Mouse (Mus musculus): ENCODE data around the gene Tmem171.

Gene Tmem171

GRCm38 (mm10) chr13:98694773-98695314 lies at the start of gene Tmem171:
Tmem171 (minus strand) TSS chr13:98694834.
- TF ChIP-seq POU5F1 (IDR thresholded peaks at IDR 0.05; ENCODE audit: borderline replicate concordance, low read length) (no peak), CTCF (conservative IDR thresholded peaks at IDR 0.05; ENCODE audit: low read length) (no peak), NANOG (IDR thresholded peaks at IDR 0.05; ENCODE audit: borderline replicate concordance, low read length) (no peak)
- H3K36me3 ChIP-seq (ENCODE audit: insufficient read depth, low read length): no peaks in the 10 kb centered on the region
- H3K4me3 ChIP-seq (replicated peaks; ENCODE audit: low read length): peak within 1 kb of the TSS; percentile 79
- H3K4me1 ChIP-seq (replicated peaks; ENCODE audit: low read depth, low read length): peaks cover 9% of the 10 kb centered on the region; the same call in 1 of the 2 replicates
- H3K9me3 ChIP-seq (ENCODE audit: low read length): 0 out of 2 replicates have a peak, but pooled peaks cover 6% of the 10 kb centered on the region
- peaks cover 55% of the 10 kb centered on the region for H3K27me3 ChIP-seq (ENCODE audit: insufficient read depth, low read length)

- H3K4me3 ChIP-seq (replicated peaks; ENCODE audit: low read length): no peak overlapping the region
- peaks cover 43% of the 10 kb centered on the region for H3K36me3 ChIP-seq (ENCODE audit: insufficient read depth, low read length)
- no peaks in the 10 kb centered on the region for H3K4me1 ChIP-seq (replicated peaks; ENCODE audit: low read depth, low read length)
- TF ChIP-seq CTCF (conservative IDR thresholded peaks at IDR 0.05; ENCODE audit: low read length) (no peak), NANOG (IDR thresholded peaks at IDR 0.05; ENCODE audit: borderline replicate concordance, low read length) (no peak), POU5F1 (IDR thresholded peaks at IDR 0.05; ENCODE audit: borderline replicate concordance, low read length) (no peak)
- no peaks in the 10 kb centered on the region for H3K27me3 ChIP-seq (ENCODE audit: insufficient read depth, low read length)
- no peaks in the 10 kb centered on the region for H3K9me3 ChIP-seq (ENCODE audit: low read length)
Observed at GRCm38 (mm10) chr13:98743829-98744228, 49.2 kb upstream of the Tmem171 start.

- Histone ChIP-seq H3K27me3 (ENCODE audit: insufficient read depth, low read length) (no peaks in the 10 kb centered on the region), H3K4me1 (replicated peaks; ENCODE audit: low read depth, low read length) (no peaks in the 10 kb centered on the region), H3K4me3 (replicated peaks; ENCODE audit: low read length) (no peak overlapping the region), H3K9me3 (ENCODE audit: low read length) (no peaks in the 10 kb centered on the region), H3K36me3 (ENCODE audit: insufficient read depth, low read length) (peaks cover 43% of the 10 kb centered on the region)
- no peak for TF ChIP-seq POU5F1 (IDR thresholded peaks at IDR 0.05; ENCODE audit: borderline replicate concordance, low read length)
- TF ChIP-seq NANOG (IDR thresholded peaks at IDR 0.05; ENCODE audit: borderline replicate concordance, low read length): no peak
- TF ChIP-seq CTCF (conservative IDR thresholded peaks at IDR 0.05; ENCODE audit: low read length): no peak
Observed at GRCm38 (mm10) chr13:98743214-98743613, 48.6 kb upstream of the Tmem171 start.

- TF ChIP-seq CTCF (conservative IDR thresholded peaks at IDR 0.05; ENCODE audit: low read length): no peak
- no peak for TF ChIP-seq NANOG (IDR thresholded peaks at IDR 0.05; ENCODE audit: borderline replicate concordance, low read length)
- no peak for TF ChIP-seq POU5F1 (IDR thresholded peaks at IDR 0.05; ENCODE audit: borderline replicate concordance, low read length)
- H3K9me3 ChIP-seq (ENCODE audit: low read length): no peaks in the 10 kb centered on the region
- no peaks in the 10 kb centered on the region for H3K27me3 ChIP-seq (ENCODE audit: insufficient read depth, low read length)
- no peak overlapping the region for H3K4me3 ChIP-seq (replicated peaks; ENCODE audit: low read length)
- no peaks in the 10 kb centered on the region for H3K4me1 ChIP-seq (replicated peaks; ENCODE audit: low read depth, low read length)
- peaks cover 29% of the 10 kb centered on the region for H3K36me3 ChIP-seq (ENCODE audit: insufficient read depth, low read length)
Observed at GRCm38 (mm10) chr13:98738213-98738612, 43.6 kb upstream of the Tmem171 start.

GRCm38 (mm10) chr13:98733292-98733691 lies 38.7 kb upstream of the Tmem171 start:
- Histone ChIP-seq H3K4me1 (replicated peaks; ENCODE audit: low read depth, low read length) (no peaks in the 10 kb centered on the region), H3K9me3 (ENCODE audit: low read length) (no peaks in the 10 kb centered on the region), H3K27me3 (ENCODE audit: insufficient read depth, low read length) (no peaks in the 10 kb centered on the region), H3K36me3 (ENCODE audit: insufficient read depth, low read length) (peaks cover 59% of the 10 kb centered on the region), H3K4me3 (replicated peaks; ENCODE audit: low read length) (no peak overlapping the region)
- TF ChIP-seq NANOG (IDR thresholded peaks at IDR 0.05; ENCODE audit: borderline replicate concordance, low read length) (no peak), CTCF (conservative IDR thresholded peaks at IDR 0.05; ENCODE audit: low read length) (no peak), POU5F1 (IDR thresholded peaks at IDR 0.05; ENCODE audit: borderline replicate concordance, low read length) (no peak)

- Histone ChIP-seq H3K4me3 (replicated peaks; ENCODE audit: low read length) (no peak overlapping the region), H3K4me1 (replicated peaks; ENCODE audit: low read depth, low read length) (no peaks in the 10 kb centered on the region)
- TF ChIP-seq POU5F1 (IDR thresholded peaks at IDR 0.05; ENCODE audit: borderline replicate concordance, low read length) (no peak), CTCF (conservative IDR thresholded peaks at IDR 0.05; ENCODE audit: low read length) (peak; percentile 21; the same call in 1 of the 2 replicates), NANOG (IDR thresholded peaks at IDR 0.05; ENCODE audit: borderline replicate concordance, low read length) (no peak)
Observed at GRCm38 (mm10) chr13:98729271-98730062, 34.8 kb upstream of the Tmem171 start.

GRCm38 (mm10) chr13:98726494-98726893 lies 31.9 kb upstream of the Tmem171 start:
- no peak for TF ChIP-seq NANOG (IDR thresholded peaks at IDR 0.05; ENCODE audit: borderline replicate concordance, low read length)
- no peak for TF ChIP-seq POU5F1 (IDR thresholded peaks at IDR 0.05; ENCODE audit: borderline replicate concordance, low read length)
- peak; percentile 49 for TF ChIP-seq CTCF (conservative IDR thresholded peaks at IDR 0.05; ENCODE audit: low read length)
- Histone ChIP-seq H3K4me1 (replicated peaks; ENCODE audit: low read depth, low read length) (peaks cover 15% of the 10 kb centered on the region), H3K4me3 (replicated peaks; ENCODE audit: low read length) (no peak overlapping the region), H3K27me3 (ENCODE audit: insufficient read depth, low read length) (no peaks in the 10 kb centered on the region), H3K36me3 (ENCODE audit: insufficient read depth, low read length) (peaks cover 56% of the 10 kb centered on the region), H3K9me3 (ENCODE audit: low read length) (no peaks in the 10 kb centered on the region)

More at GRCm38 (mm10) chr13:98729271-98730062, 34.8 kb upstream of the Tmem171 start:
- H3K36me3 ChIP-seq (ENCODE audit: insufficient read depth, low read length): peaks cover 84% of the 10 kb centered on the region
- H3K9me3 ChIP-seq (ENCODE audit: low read length): no peaks in the 10 kb centered on the region
- no peaks in the 10 kb centered on the region for H3K27me3 ChIP-seq (ENCODE audit: insufficient read depth, low read length)

GRCm38 (mm10) chr13:98723430-98723829 lies 28.8 kb upstream of the Tmem171 start:
- Histone ChIP-seq H3K4me3 (replicated peaks; ENCODE audit: low read length) (no peak overlapping the region), H3K27me3 (ENCODE audit: insufficient read depth, low read length) (no peaks in the 10 kb centered on the region), H3K36me3 (ENCODE audit: insufficient read depth, low read length) (peaks cover 31% of the 10 kb centered on the region), H3K9me3 (ENCODE audit: low read length) (no peaks in the 10 kb centered on the region), H3K4me1 (replicated peaks; ENCODE audit: low read depth, low read length) (peaks cover 17% of the 10 kb centered on the region)
- no peak for TF ChIP-seq NANOG (IDR thresholded peaks at IDR 0.05; ENCODE audit: borderline replicate concordance, low read length)
- no peak for TF ChIP-seq CTCF (conservative IDR thresholded peaks at IDR 0.05; ENCODE audit: low read length)
